Mouse (Mus musculus) erythroid progenitor cell, adult 5-6 weeks (primary cell): ENCODE measurements around the gene Grk5. TPM values are rescaled to one million over a fixed set of nuclear protein-coding genes. Genes with fewer than 3 reads are reported as not detected.
"Not testable (repeated sequence)": the region's sequence is repeated elsewhere in the genome, so short reads cannot be mapped to it uniquely, and the experiment has no call there.

Experiments used
- ATAC-seq: replicated peaks from 2 replicates; pipeline ENCODE4 v1.8.0; 2016; ENCODE audit warnings: moderate number of reproducible peaks, mild to moderate bottlenecking, moderate TSS enrichment, inconsistent platforms; ENCODE audit not compliant: poor library complexity, low FRiP score, severe bottlenecking
- total RNA-seq, 2 experiments: library from RNA; stranded (forward) in 1 of 2; stranded (reverse) in 1 of 2; fragments of 150-400 nt in 1 of 2; fragments of 186-747, 209-891 nt in 1 of 2; gene quantifications; 2 replicates each; pipeline versions ENCODE4 v1.2.3 to v1.2.4; 2015 to 2017; ENCODE audit warnings: low replicate concordance in 2 of 2

Grk5 gene
- total RNA-seq (2015; ENCODE audit: low replicate concordance) (2.2 and 2.5 TPM in 2 replicates), total RNA-seq (2017; ENCODE audit: low replicate concordance) (8.0 and 11.1 TPM in 2 replicates)

GRCm38 (mm10) chr19:60889714-60890315 lies at the start of gene Grk5:
Gene Grk5 (plus strand): TSS chr19:60889749.
- peak; percentile 92 for ATAC-seq

- peak; percentile 85 for ATAC-seq
Measured at GRCm38 (mm10) chr19:60843324-60843723, 46.2 kb upstream of the Grk5 start.

- no peak for ATAC-seq
Measured at GRCm38 (mm10) chr19:60845731-60846130, 43.8 kb upstream of the Grk5 start.

- ATAC-seq, result peak; percentile 99
Measured at GRCm38 (mm10) chr19:60860868-60861700, 28.5 kb upstream of the Grk5 start, which contains the start of gene Sfxn4. Gene Sfxn4 (minus strand): TSS chr19:60861479.

- not testable (repeated sequence) for ATAC-seq
Measured at GRCm38 (mm10) chr19:60866169-60866568, 23.4 kb upstream of the Grk5 start.

GRCm38 (mm10) chr19:60870489-60870888 lies 19.1 kb upstream of the Grk5 start:
- ATAC-seq, result no peak

- no peak for ATAC-seq
Measured at GRCm38 (mm10) chr19:60871366-60871765, 18.2 kb upstream of the Grk5 start.

GRCm38 (mm10) chr19:60872272-60872671 lies 17.3 kb upstream of the Grk5 start:
- ATAC-seq, result peak; percentile 54

GRCm38 (mm10) chr19:60873501-60873900 lies 16.0 kb upstream of the Grk5 start:
- peak; percentile 36; the same call in 1 of the 2 replicates for ATAC-seq

- ATAC-seq, result peak; percentile 91
Measured at GRCm38 (mm10) chr19:60874064-60874694, 15.4 kb upstream of the Grk5 start, which contains the start of gene Prdx3. Gene Prdx3 (minus strand): TSS chr19:60874556.

GRCm38 (mm10) chr19:60883129-60883528 lies 6.4 kb upstream of the Grk5 start:
- ATAC-seq, result no peak

- 0 out of 2 replicates have a peak, but pooled peaks have one; percentile 12 for ATAC-seq
Measured at GRCm38 (mm10) chr19:60887637-60888036, 1.9 kb upstream of the Grk5 start.

GRCm38 (mm10) chr19:60889101-60889713 lies 342 bp upstream of the Grk5 start:
- peak; percentile 18; the same call in 1 of the 2 replicates for ATAC-seq

GRCm38 (mm10) chr19:60890391-60891122 lies 1.0 kb downstream of the Grk5 start:
- ATAC-seq, result peak; percentile 21; the same call in 1 of the 2 replicates

GRCm38 (mm10) chr19:60891123-60891470 lies 1.5 kb downstream of the Grk5 start:
- no peak for ATAC-seq

GRCm38 (mm10) chr19:60891934-60892547 lies 2.5 kb downstream of the Grk5 start:
- peak; percentile 51 for ATAC-seq

GRCm38 (mm10) chr19:60895251-60895880 lies 5.8 kb downstream of the Grk5 start:
- no peak for ATAC-seq

GRCm38 (mm10) chr19:60903139-60903538 lies 13.6 kb downstream of the Grk5 start:
- ATAC-seq, result no peak
